Mouse (Mus musculus) lung, postnatal 10 days (tissue): ENCODE data around the gene Notum.

ENCODE experiments used
- DNase-seq: peaks from one replicate; pipeline ENCODE4 v3.0.0; 2021

Gene Notum

GRCm38 (mm10) chr11:120672687-120673593 is 12.0 kb upstream of the Notum start, which contains the start of gene Aspscr1:
Aspscr1 (plus strand) TSS chr11:120672973.
- DNase-seq: peak; percentile 98

GRCm38 (mm10) chr11:120666617-120667016 is 5.6 kb upstream of the Notum start:
- peak; percentile 45 for DNase-seq

- DNase-seq: peak; percentile 83
Measured at GRCm38 (mm10) chr11:120665406-120665805, 4.4 kb upstream of the Notum start.

- no peak for DNase-seq
Measured at GRCm38 (mm10) chr11:120663714-120664113, 2.7 kb upstream of the Notum start.

- DNase-seq: no peak
Measured at GRCm38 (mm10) chr11:120662759-120663158, 1.8 kb upstream of the Notum start.

- DNase-seq: peak; percentile 79
Measured at GRCm38 (mm10) chr11:120660301-120661075, 487 bp downstream of the Notum start.

- DNase-seq: no peak
Measured at GRCm38 (mm10) chr11:120659509-120660300, 1.3 kb downstream of the Notum start.

- peak; percentile 93 for DNase-seq
Measured at GRCm38 (mm10) chr11:120658876-120659410, 2.0 kb downstream of the Notum start.

GRCm38 (mm10) chr11:120657301-120657700 is 3.7 kb downstream of the Notum start:
- DNase-seq: no peak

- DNase-seq: no peak
Measured at GRCm38 (mm10) chr11:120654741-120655140, 6.2 kb downstream of the Notum start.

GRCm38 (mm10) chr11:120651872-120652271 is 9.1 kb downstream of the Notum start:
- no peak for DNase-seq

GRCm38 (mm10) chr11:120648001-120648476 is 12.9 kb downstream of the Notum start, which contains the start of gene Myadml2:
Myadml2 (minus strand) TSS chr11:120648158.
- no peak for DNase-seq

- no peak for DNase-seq
Measured at GRCm38 (mm10) chr11:120647047-120647830, 13.7 kb downstream of the Notum start.

GRCm38 (mm10) chr11:120643601-120643987 is 17.4 kb downstream of the Notum start, which contains the start of gene Pycr1:
Pycr1 (minus strand) TSS chr11:120643769.
- DNase-seq: peak; percentile 97

- no peak for DNase-seq
Measured at GRCm38 (mm10) chr11:120642939-120643600, 17.9 kb downstream of the Notum start.

GRCm38 (mm10) chr11:120641869-120642268 is 19.1 kb downstream of the Notum start:
- no peak for DNase-seq

GRCm38 (mm10) chr11:120641255-120641654 is 19.7 kb downstream of the Notum start:
- no peak for DNase-seq

- no peak for DNase-seq
Measured at GRCm38 (mm10) chr11:120634810-120635209, 26.2 kb downstream of the Notum start.

- peak; percentile 96 for DNase-seq
Measured at GRCm38 (mm10) chr11:120633520-120634343, 27.2 kb downstream of the Notum start, which contains the start of gene Mafg. Mafg (minus strand) TSS chr11:120633600.
